Mouse (Mus musculus) kidney, adult 2 months (tissue): Measurements from ENCODE around the gene Ralgapa2. TPM values are rescaled to one million over a fixed set of nuclear protein-coding genes. Genes with fewer than 3 reads are reported as not detected.

Source experiments
- DNase-seq: peaks from one replicate; pipeline ENCODE4 v3.0.0; 2021
- H3K27ac ChIP-seq: fragments of 200-500 bp; 2 replicates; pipeline ENCODE4 v1.5.1; 2012; ENCODE audit warnings: low read depth, low read length, control low read depth, inconsistent platforms; ENCODE audit not compliant: insufficient read depth
- H3K27me3 ChIP-seq: fragments of 200-500 bp; replicated peaks from 2 replicates; pipeline ENCODE4 v1.6.1; 2012; ENCODE audit warnings: mild to moderate bottlenecking, moderate library complexity, low read length, inconsistent platforms; ENCODE audit not compliant: control insufficient read depth, insufficient read depth
- H3K36me3 ChIP-seq: fragments of 200-500 bp; 2 replicates; pipeline ENCODE4 v1.6.1; 2012; ENCODE audit warnings: mild to moderate bottlenecking, moderate library complexity, low read length, inconsistent platforms; ENCODE audit not compliant: control insufficient read depth, insufficient read depth
- H3K4me1 ChIP-seq: fragments of 200-500 bp; 2 replicates; pipeline ENCODE4 v1.6.1; 2011; ENCODE audit warnings: low read length; ENCODE audit not compliant: control insufficient read depth, insufficient read depth
- H3K4me3 ChIP-seq: fragments of 200-500 bp; 2 replicates; pipeline ENCODE4 v1.5.1; 2011; ENCODE audit warnings: mild to moderate bottlenecking, low read depth, low read length, control low read depth; ENCODE audit not compliant: insufficient read depth
- CTCF ChIP-seq: fragments of 200-500 bp; conservative IDR thresholded peaks from 2 replicates; pipeline ENCODE4 v1.5.1; 2011; ENCODE audit warnings: low read depth, mild to moderate bottlenecking, control low read depth, low read length, moderate library complexity, mixed read lengths; ENCODE audit not compliant: insufficient read depth, insufficient read length
- POLR2A ChIP-seq: fragments of 200-500 bp; IDR thresholded peaks from one replicate; pipeline ENCODE4 v1.6.1; 2011; ENCODE audit warnings: low read depth, low read length, control low read depth
- WGBS: fragments of 180-500 bp; shearing (Covaris S2); methylation state at CpG from one replicate; pipeline ENCODE4 v1.1.7; 2018; 5-methylcytosine and 5-hydroxymethylcytosine counted together
- polyA plus RNA-seq: library from polyadenylated mRNA; depleted of rRNA; stranded (reverse); fragments of >200 nt; gene quantifications from 2 replicates; pipeline ENCODE4 v1.2.3, GENCODE M21; 2012

The Ralgapa2 gene
- polyA plus RNA-seq, 1 experiment = 15.8 TPM

- Histone ChIP-seq H3K4me1 (no peaks in the 10 kb centered on the region), H3K27ac (no peak overlapping the region), H3K36me3 (no peaks in the 10 kb centered on the region), H3K27me3 (no peaks in the 10 kb centered on the region), H3K4me3 (no peak overlapping the region)
- 74% methylated on average over 6 of the region's 6 CpGs for WGBS
- DNase-seq = no peak
- TF ChIP-seq POLR2A (no peak), CTCF (no peak)
Measured at GRCm38 (mm10) chr2:146280221-146280920, 231.8 kb downstream of the Ralgapa2 start.

DNA sequence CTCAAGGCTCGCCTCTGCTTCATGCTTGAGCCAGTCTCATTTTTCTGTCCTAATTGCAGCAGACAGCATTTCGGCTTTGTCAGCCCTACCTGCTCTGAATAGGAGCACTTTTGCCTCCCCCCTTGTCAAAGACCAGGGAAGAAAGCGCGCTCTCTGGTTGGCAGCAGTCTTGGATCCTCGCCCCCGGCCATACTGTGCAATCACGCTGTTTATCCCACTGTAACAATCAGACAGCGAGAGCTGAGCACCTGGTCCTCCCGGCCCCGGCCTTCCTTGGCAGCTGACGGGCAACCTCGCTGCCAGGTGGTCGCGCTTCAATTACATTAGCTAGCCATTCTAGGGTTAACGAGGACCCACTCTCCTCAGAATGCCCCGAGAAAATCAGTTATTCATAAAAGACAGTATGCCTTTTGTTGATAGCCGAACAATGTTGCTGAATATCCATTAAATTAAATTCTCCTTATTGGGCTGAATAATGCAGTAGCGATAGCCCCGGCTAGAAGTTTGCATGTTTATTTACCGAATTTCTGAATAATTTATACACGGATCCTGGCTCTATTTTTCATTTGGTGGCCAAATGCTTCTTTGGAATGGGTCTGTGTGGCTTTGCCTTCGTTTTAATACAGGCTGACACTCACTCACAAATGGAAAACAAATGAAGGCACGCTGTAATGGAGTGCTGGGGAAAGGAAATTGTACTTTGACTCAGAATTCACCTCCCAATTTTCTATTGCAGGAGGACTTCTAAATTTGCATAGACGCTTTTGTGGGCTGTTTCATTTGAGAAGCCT, 232.5 kb downstream of the Ralgapa2 start:
- DNase-seq = no peak
- Histone ChIP-seq H3K27me3 (no peaks in the 10 kb centered on the region), H3K4me1 (no peaks in the 10 kb centered on the region), H3K36me3 (no peaks in the 10 kb centered on the region), H3K4me3 (no peak overlapping the region), H3K27ac (no peak overlapping the region)
- TF ChIP-seq POLR2A = no peak
- TF ChIP-seq CTCF = no peak
- WGBS = 72% methylated on average over 24 of the region's 24 CpGs

DNA sequence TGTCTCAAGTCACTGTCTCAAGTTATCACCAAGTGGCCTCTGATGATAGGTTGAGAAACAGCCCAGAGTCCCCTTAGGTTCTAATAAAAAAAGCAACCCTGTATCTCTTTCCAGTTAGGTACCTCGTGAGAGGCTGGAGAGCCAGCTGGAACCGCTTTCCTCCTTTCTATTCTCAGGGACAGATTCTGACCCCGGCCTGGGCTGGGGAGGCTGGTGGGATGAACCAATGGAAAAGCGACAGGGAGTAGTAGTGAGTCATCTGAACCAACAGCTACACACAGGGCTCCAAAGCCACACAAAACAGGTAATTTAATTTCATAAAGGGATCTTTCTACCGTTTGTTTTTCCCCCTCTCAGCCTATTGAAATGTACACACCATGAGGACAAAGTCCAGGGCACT, 233.8 kb downstream of the Ralgapa2 start:
- Histone ChIP-seq H3K4me3 (no peak overlapping the region), H3K36me3 (no peaks in the 10 kb centered on the region), H3K27ac (no peak overlapping the region), H3K4me1 (no peaks in the 10 kb centered on the region), H3K27me3 (no peaks in the 10 kb centered on the region)
- TF ChIP-seq POLR2A (no peak), CTCF (no peak)
- DNase-seq = no peak
- 46% methylated on average over 5 of the region's 5 CpGs for WGBS

GRCm38 (mm10) chr2:146266539-146266938, 245.6 kb downstream of the Ralgapa2 start:
- no peaks in the 10 kb centered on the region for H3K27me3 ChIP-seq
- H3K27ac ChIP-seq = no peak overlapping the region
- 67% methylated on average over 3 of the region's 3 CpGs for WGBS
- no peaks in the 10 kb centered on the region for H3K36me3 ChIP-seq
- no peaks in the 10 kb centered on the region for H3K4me1 ChIP-seq
- no peak overlapping the region for H3K4me3 ChIP-seq
- no peak for DNase-seq
- TF ChIP-seq POLR2A (no peak), CTCF (no peak)

GRCm38 (mm10) chr2:146265045-146265444, 247.1 kb downstream of the Ralgapa2 start:
- Histone ChIP-seq H3K36me3 (no peaks in the 10 kb centered on the region), H3K4me3 (no peak overlapping the region), H3K27me3 (no peaks in the 10 kb centered on the region), H3K27ac (no peak overlapping the region), H3K4me1 (no peaks in the 10 kb centered on the region)
- peak; percentile 15 for DNase-seq
- TF ChIP-seq POLR2A (no peak), CTCF (no peak)
- WGBS = 40% methylated on average over 4 of the region's 4 CpGs

DNA sequence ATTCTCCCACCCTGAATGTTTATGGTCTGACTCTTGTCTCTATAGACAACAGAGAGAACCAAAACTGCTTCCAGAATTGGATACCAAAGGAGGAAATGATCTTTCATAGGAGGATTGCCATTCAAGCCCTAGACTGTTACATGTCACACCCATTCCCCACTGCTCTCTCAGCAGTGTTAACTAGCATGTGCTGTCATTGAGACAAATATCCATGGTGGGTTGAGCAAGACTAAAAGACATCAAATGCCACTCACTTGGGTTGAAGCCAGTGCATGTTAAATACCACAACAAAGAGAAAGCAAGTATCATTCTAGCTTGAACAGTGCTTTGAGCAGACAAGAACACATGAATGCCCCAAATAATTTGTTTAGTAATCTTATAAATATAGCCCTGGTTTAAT, 249.2 kb downstream of the Ralgapa2 start:
- Histone ChIP-seq H3K27me3 (no peaks in the 10 kb centered on the region), H3K36me3 (no peaks in the 10 kb centered on the region), H3K27ac (no peak overlapping the region), H3K4me1 (no peaks in the 10 kb centered on the region), H3K4me3 (no peak overlapping the region)
- no peak for DNase-seq
- no peak for TF ChIP-seq CTCF
- no peak for TF ChIP-seq POLR2A

GRCm38 (mm10) chr2:146262215-146262614, 249.9 kb downstream of the Ralgapa2 start:
- TF ChIP-seq POLR2A = no peak
- TF ChIP-seq CTCF = no peak
- 54% methylated on average over 10 of the region's 10 CpGs for WGBS
- H3K4me3 ChIP-seq = no peak overlapping the region

More at GRCm38 (mm10) chr2:146262215-146262614, 249.9 kb downstream of the Ralgapa2 start:
- no peaks in the 10 kb centered on the region for H3K27me3 ChIP-seq
- DNase-seq = no peak
- H3K36me3 ChIP-seq = no peaks in the 10 kb centered on the region
- no peaks in the 10 kb centered on the region for H3K4me1 ChIP-seq
- no peak overlapping the region for H3K27ac ChIP-seq
